Mouse (Mus musculus) limb, embryonic 14.5 days (tissue): ENCODE results near the gene Ift74. TPM values are rescaled to one million over a fixed set of nuclear protein-coding genes. Genes with fewer than 3 reads are reported as not detected.
"Not testable (repeated sequence)": the region's sequence is repeated elsewhere in the genome, so short reads cannot be mapped to it uniquely, and the experiment has no call there.

Experiments
- ATAC-seq: fragments of 200-750 bp; cut with Nextera tagmentation; 2 replicates; pipeline ENCODE4 v1.8.0; 2017; ENCODE audit warnings: low read depth, moderate number of reproducible peaks, moderate TSS enrichment; ENCODE audit not compliant: low FRiP score
- DNase-seq: peaks from one replicate; pipeline ENCODE4 v3.0.0-alpha.2; 2015; ENCODE audit warnings: low spot score
- H3K27ac ChIP-seq: fragments of 300-500 bp; sonication (generic); replicated peaks from 2 replicates; pipeline ENCODE4 v1.5.1; 2014; ENCODE audit warnings: low read depth, mild to moderate bottlenecking, low read length, moderate library complexity, mixed read lengths
- H3K27me3 ChIP-seq: fragments of 300-500 bp; sonication (generic); 2 replicates; pipeline ENCODE4 v1.6.1; 2014; ENCODE audit warnings: low read length, mixed read lengths; ENCODE audit not compliant: control insufficient read depth, insufficient read depth
- H3K36me3 ChIP-seq: fragments of 300-500 bp; sonication (generic); 2 replicates; pipeline ENCODE4 v1.6.1; 2014; ENCODE audit warnings: mild to moderate bottlenecking, low read length, moderate library complexity, mixed read lengths; ENCODE audit not compliant: control insufficient read depth, insufficient read depth
- H3K4me1 ChIP-seq: fragments of 300-500 bp; sonication (generic); 2 replicates; pipeline ENCODE4 v1.6.1; 2014; ENCODE audit warnings: antibody characterized with exemption, low read length, mixed read lengths; ENCODE audit not compliant: control insufficient read depth, insufficient read depth
- H3K4me2 ChIP-seq: fragments of 300-500 bp; sonication (generic); replicated peaks from 2 replicates; pipeline ENCODE4 v1.6.1; 2014; ENCODE audit warnings: low read depth, mild to moderate bottlenecking, low read length, moderate library complexity; ENCODE audit not compliant: severe bottlenecking
- H3K4me3 ChIP-seq: fragments of 300-500 bp; sonication (generic); replicated peaks from 2 replicates; pipeline ENCODE4 v1.5.1; 2014; ENCODE audit warnings: low read length
- H3K9ac ChIP-seq: fragments of 300-500 bp; sonication (generic); 2 replicates; pipeline ENCODE4 v1.6.1; 2014; ENCODE audit warnings: mild to moderate bottlenecking, low read depth, low read length, moderate library complexity; ENCODE audit not compliant: severe bottlenecking
- H3K9me3 ChIP-seq: fragments of 300-500 bp; sonication (generic); 2 replicates; pipeline ENCODE4 v1.6.1; 2016; ENCODE audit warnings: low read length; ENCODE audit not compliant: control insufficient read depth
- POLR2A ChIP-seq: fragments of 200-500 bp; IDR thresholded peaks from 2 replicates; pipeline ENCODE4 v1.8.0; 2012; ENCODE audit warnings: inconsistent platforms, mild to moderate bottlenecking, moderate library complexity, borderline replicate concordance; ENCODE audit not compliant: insufficient read depth, insufficient read length; ENCODE audit errors: extremely low read depth
- WGBS: fragments of 180-500 bp; shearing (Covaris S2); extraction: QIAGEN DNeasy Blood & Tissue Kit; methylation state at CpG from one replicate; pipeline ENCODE4 v1.1.7; 2014; 5-methylcytosine and 5-hydroxymethylcytosine counted together
- polyA plus RNA-seq, 2 experiments: library from polyadenylated mRNA; depleted of rRNA in 1 of 2; stranded (reverse) in 1 of 2; unstranded in 1 of 2; fragments of >200 nt; fragmentation: Nextera tagmentation in 1 of 2; extraction: Ambion mirVana in 1 of 2; gene quantifications; 2 replicates each; pipeline versions ENCODE4 v1.2.1 to v1.2.3; 2012 to 2014

The Ift74 gene
- polyA plus RNA-seq, 2 experiments = 20.9 to 34.1 TPM

- no peak for TF ChIP-seq POLR2A
- Histone ChIP-seq H3K9ac (no peak overlapping the region), H3K27me3 (no peaks in the 10 kb centered on the region), H3K4me2 (no peak overlapping the region), H3K9me3 (no peaks in the 10 kb centered on the region), H3K4me1 (no peaks in the 10 kb centered on the region), H3K27ac (no peak overlapping the region), H3K36me3 (peaks cover 3% of the 10 kb centered on the region; the same call in 1 of the 2 replicates), H3K4me3 (no peak overlapping the region)
- peak; percentile 44; the same call in 1 of the 2 replicates for ATAC-seq
- DNase-seq = peak; percentile 67
- 44% methylated on average over 1 of the region's 1 CpGs for WGBS
These were observed 55.4 kb downstream of the Ift74 start for GRCm38 (mm10) chr4:94669718-94670117.

GRCm38 (mm10) chr4:94680662-94681061 lies 66.4 kb downstream of the Ift74 start:
- H3K9ac ChIP-seq = no peak overlapping the region
- WGBS = 88% methylated on average over 2 of the region's 2 CpGs
- H3K9me3 ChIP-seq = no peaks in the 10 kb centered on the region
- DNase-seq = no peak
- H3K27ac ChIP-seq = no peak overlapping the region
- peaks cover 24% of the 10 kb centered on the region for H3K36me3 ChIP-seq
- ATAC-seq = no peak
- H3K4me3 ChIP-seq = no peak overlapping the region
- H3K4me2 ChIP-seq = no peak overlapping the region
- H3K4me1 ChIP-seq = no peaks in the 10 kb centered on the region
- H3K27me3 ChIP-seq = no peaks in the 10 kb centered on the region
- TF ChIP-seq POLR2A = no peak

DNA sequence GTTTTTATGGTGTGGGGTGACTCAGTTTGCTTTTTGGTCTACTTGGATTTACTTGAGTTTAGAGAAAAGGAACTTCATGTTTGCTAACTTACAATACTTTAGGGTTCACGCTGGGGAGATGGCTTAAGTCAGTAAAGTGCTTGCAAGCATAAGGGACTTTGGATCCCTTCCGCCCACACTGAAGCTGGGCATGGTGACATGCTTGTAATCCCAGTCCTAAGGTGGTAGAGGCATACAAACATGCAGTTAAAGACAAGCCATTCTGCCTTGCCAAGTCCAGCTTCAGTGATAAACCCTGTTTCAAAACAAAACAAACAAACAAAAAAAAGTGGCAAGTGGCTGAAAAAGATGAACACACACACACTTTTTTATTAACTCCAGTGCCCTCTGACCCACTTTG lies 66.9 kb downstream of the Ift74 start:
- Histone ChIP-seq H3K36me3 (peaks cover 27% of the 10 kb centered on the region), H3K4me2 (no peak overlapping the region), H3K9me3 (no peaks in the 10 kb centered on the region), H3K27me3 (no peaks in the 10 kb centered on the region), H3K9ac (no peak overlapping the region), H3K4me1 (no peaks in the 10 kb centered on the region), H3K4me3 (no peak overlapping the region), H3K27ac (no peak overlapping the region)
- ATAC-seq = no peak
- WGBS = 84% methylated on average over 2 of the region's 2 CpGs
- DNase-seq = no peak
- no peak for TF ChIP-seq POLR2A

GRCm38 (mm10) chr4:94682029-94682428 lies 67.7 kb downstream of the Ift74 start:
- DNase-seq (no peak), ATAC-seq (no peak)
- 54% methylated on average over 1 of the region's 1 CpGs for WGBS
- H3K4me3 ChIP-seq = no peak overlapping the region
- no peaks in the 10 kb centered on the region for H3K27me3 ChIP-seq
- peaks cover 32% of the 10 kb centered on the region for H3K36me3 ChIP-seq
- H3K9me3 ChIP-seq = no peaks in the 10 kb centered on the region
- no peak overlapping the region for H3K4me2 ChIP-seq
- no peak overlapping the region for H3K9ac ChIP-seq
- H3K27ac ChIP-seq = no peak overlapping the region
- no peak for TF ChIP-seq POLR2A
- H3K4me1 ChIP-seq = no peaks in the 10 kb centered on the region

DNA sequence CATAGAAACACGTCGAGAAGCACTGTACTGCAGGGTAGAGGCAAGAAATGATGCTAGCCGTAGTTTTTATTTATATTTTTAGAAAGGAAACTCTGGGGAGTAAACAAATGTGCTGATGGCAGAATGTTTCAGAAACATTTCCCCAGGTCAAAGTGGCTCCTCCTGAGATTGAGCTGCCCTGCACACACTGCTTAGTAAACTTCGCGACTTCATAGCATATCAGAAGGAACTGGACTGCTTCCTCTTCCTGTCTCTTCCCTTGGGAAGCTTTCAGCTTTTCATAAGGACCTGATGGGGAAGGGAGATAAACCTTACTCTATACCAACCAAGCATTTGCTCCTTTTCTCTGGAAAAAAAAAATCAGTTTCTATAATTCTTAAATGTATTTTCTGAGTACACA lies 69.0 kb downstream of the Ift74 start:
- no peak for TF ChIP-seq POLR2A
- H3K9me3 ChIP-seq = no peaks in the 10 kb centered on the region
- H3K27ac ChIP-seq = no peak overlapping the region
- H3K36me3 ChIP-seq = peaks cover 43% of the 10 kb centered on the region
- H3K27me3 ChIP-seq = no peaks in the 10 kb centered on the region
- WGBS = 86% methylated on average over 5 of the region's 5 CpGs
- no peak overlapping the region for H3K4me3 ChIP-seq
- no peak overlapping the region for H3K9ac ChIP-seq
- H3K4me2 ChIP-seq = no peak overlapping the region
- no peak for ATAC-seq
- H3K4me1 ChIP-seq = no peaks in the 10 kb centered on the region
- no peak for DNase-seq

DNA sequence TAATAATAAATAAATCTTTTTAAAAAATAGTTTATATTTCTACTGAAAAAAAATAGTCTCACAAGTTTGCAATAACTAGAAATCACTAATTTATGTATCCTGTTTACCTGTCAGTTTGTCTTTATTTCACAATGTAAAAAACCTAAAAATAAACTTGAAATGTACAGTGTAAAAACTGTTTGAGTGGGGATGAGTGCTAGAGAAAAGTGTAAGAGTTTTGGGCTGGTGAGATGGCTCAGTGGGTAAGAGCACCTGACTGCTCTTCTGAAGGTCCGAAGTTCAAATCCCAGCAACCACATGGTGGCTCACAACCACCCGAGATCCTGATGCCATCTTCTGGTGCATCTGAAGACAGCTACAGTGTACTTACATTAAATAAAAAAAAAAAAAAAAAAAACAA lies 75.5 kb downstream of the Ift74 start:
- DNase-seq, H3K4me2 ChIP-seq, H3K4me3 ChIP-seq, H3K9me3 ChIP-seq, H3K27ac ChIP-seq, H3K27me3 ChIP-seq, H3K9ac ChIP-seq, H3K4me1 ChIP-seq, ATAC-seq: not testable (repeated sequence)
- peaks cover 30% of the 10 kb centered on the region for H3K36me3 ChIP-seq
- 83% methylated on average over 2 of the region's 2 CpGs for WGBS
